Mouse (Mus musculus): ENCODE measurements at regions not wholly inside any gene's neighbourhood (a gene's known extent, or its start where the extent isn't known, plus 50 kb on each side); places are given as distances from the start of the nearest gene placed in this dataset.

DNA sequence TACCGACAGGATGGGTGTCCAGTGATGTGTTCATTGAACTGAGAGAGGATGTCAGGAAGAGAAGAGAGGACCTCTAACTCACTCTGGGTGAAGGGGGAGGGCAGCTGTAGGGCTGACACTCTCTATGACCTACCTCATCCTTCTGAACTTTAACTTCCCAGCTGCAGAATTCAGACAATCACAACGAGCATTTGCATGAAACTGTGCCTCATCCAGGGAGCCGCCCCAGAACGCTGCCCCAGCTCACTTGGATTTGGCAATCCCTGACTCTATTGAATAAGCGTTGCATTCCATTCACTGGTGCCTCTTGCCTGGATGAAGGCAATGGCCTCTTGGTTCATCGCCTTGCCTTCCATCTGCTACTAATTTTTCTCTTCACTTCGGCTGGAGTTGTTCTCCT, 223.9 kb upstream of the Gm12728 start:
- no peak for DNase-seq

DNA sequence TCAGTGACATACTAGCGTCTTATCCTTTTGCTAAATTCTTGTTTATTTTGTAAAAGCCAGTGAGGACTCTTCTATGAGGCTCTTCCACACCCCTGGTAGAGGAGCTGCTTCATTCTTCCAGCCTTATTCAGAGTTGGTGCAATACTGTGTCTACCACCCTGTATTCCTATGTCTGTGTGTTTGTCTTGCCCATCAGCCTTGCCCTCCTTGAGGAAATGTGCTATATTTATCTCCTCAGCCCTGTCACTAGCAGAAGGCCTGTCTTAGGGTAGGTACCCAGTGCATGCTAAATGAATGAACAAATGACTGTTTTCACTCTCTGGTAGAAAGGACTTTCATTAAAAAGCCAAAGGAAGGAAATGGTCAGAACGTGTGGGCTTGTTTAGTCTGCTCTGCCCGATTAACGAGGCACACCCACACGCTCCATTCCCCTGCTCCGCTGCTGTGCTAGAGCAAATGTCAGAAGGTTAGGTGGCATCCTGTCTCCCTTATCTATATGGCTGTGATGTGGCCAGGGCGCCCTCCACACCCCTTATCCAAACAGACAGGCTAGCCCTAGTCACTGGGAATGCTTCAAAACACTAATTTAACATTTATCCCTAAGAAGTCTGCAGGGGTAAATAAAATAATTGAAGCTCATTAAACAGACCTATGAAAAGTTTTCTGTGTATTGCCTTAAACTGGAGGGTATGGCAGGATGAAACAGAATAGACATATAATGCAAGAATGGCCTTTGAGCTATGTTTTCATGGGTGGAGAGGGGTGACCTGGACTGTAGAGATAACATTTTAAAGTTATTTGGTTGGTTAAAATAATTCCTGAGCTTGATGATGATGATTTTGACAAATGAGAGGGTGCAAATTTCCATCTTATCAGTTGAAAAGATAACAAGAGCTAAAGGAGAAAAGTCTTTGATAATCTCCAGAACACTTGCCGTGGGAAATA, 222.9 kb upstream of the Gm12728 start:
- DNase-seq: no peak

DNA sequence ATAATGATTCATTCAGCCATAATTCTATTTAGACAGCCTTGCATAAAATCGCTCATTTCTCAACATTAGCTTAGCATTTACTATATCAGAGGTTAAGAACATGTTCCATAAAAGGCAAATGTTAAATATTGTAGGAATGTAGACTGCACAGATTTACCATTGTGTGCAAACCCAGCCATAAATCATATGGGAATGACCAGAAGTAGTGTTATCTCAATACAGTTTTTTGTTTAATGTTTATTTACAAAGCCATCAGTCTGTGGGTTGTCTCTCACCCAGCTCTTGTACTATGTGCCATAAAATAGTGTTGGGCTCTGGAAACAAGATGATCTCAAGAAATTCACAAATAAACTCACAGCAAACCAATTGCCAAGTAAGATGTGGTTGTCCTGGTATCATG, 220.0 kb upstream of the Gm12728 start:
- DNase-seq: no peak

DNA sequence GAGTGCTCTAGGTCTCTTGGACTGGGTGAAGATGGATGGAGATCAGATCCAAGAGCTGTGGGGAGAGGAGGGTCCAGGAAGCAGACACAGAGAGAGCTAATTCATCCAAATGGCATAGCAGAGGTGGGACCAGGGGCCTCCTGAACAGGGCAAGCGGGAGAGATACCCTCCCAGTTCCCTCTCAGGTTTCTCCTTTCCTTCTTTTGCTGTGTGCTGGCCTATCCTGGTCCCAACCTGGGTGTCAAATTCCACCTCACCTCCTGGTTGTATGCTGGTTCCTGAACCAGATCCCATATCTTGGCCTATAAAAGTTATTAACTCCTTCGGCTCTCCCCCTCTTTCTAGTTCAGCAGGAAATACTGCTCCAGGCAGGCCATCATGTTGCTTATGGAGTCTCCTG, 214.1 kb upstream of the Gm12728 start:
- no peak for DNase-seq

DNA sequence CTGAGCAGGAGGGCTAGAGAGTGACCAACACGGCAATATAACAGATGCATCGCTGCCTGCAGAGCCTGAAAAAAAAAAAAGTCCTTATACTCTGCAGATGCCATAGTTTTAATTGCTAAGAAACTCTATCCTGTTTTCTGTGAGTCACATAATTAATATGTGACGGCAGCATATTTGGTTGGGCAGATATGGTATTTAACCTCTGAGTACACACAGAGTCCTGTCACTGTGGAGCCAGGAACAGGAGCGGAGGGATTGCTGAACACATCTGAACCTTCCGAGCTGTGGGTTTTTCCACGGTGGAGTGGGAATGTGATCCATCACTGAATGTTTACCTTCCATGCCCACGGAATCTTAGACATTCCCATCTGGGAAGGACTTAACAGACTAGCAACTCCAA, 208.7 kb upstream of the Gm12728 start:
- no peak for DNase-seq

DNA sequence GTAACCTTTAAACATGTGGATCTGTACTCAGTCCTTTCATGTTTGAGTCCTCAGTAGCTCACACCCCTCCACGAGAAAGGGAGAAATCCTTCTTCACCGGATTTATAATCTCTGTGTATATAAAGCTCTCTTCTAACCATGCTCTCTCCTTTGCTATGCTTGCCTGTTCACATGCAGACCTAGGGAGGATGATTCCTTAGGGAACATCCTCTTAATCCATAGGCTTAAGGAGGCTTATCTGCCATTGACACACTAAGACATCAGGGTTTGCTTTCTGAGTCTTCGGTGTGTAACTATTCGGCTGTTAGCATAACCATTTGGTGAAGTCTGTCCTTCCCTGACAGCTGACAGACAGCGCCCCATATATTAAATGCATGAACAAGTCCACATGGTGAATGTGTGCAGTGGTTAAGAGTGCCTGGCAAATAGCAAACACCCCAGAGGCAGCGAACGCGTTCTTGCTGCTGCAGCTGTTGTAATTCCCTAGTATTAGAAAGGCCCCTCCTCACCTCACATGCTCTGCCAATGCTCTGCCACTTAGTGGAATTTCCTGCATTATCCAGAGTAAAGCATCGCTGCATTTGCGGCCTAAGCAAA, 205.2 kb upstream of the Gm12728 start:
- DNase-seq: no peak

DNA sequence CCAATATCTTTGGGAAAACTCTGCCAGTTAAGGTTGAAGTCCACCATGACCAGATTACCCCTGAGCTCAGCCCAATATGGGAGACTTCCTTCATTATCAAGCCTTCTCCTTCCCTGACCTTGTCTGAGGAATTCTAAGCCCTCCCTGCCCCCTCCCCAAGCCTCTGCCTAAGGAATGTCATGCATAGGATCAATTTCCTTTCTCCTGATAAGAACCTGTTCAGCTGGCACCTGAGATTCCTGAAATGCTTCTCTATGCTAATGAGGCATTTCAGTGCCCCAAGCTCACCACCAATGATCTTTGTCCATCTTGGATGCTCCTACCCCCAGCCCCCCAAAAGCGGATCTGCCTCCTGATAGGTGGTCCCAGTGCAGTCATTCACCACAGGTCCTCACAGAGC, 186.0 kb upstream of the Gm12728 start:
- DNase-seq: no peak

DNA sequence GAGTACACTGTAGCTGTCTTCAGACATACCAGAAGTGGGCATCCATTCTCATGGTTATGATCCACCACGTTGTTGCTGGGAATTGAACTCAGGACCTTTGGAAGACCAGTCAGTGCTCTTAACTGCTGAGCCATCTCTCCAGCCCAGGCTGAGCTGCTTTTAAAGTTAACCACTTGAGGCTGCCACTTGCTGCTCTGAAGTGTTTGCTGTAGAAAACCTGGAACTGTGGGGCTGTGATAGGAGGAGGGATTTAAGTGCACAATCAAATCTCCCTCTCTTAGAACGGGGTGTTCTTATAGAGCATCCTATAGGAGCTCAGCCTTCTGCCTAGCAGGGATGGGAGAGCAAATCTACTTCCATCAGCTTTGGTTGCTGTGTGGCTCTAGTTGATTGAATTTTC, 185.1 kb upstream of the Gm12728 start:
- DNase-seq: no peak

DNA sequence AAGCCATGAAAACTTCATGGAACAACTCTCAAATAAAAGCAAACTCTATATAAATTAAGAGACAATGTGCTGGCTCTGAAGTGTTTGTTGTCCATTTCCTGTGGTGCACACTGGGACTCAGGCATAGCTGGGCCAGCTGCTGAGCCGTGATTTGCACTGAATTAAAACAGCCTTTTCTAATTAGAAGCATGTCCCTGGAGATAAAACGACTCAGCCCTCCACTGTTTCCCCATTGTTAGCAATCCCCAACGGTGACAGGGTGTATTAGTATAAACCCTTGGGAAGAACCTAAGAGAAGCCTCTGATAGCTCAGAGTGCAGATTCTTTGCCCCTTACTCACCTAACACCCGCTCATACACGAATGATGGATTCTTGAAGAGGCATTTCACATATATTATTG, 182.9 kb upstream of the Gm12728 start:
- no peak for DNase-seq

DNA sequence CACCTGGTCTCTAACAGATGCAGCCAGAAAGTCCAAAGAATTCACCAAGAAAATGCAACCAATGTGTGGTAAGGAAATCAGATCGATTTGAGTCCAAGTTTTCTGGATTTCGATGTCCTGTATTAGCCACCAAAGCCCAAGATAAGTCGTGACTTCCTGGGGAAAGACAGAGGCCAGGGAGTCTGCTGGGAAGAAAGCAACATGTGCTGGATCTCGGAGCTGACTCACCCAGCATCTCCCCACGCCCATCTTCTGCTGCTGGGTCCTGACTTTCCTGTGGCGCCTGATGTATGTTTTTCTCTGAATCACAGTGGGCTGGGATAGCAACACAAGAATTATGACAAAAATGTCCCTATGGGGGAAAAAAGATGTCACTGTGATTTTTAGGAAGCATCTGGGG, 178.8 kb upstream of the Gm12728 start:
- no peak for DNase-seq

DNA sequence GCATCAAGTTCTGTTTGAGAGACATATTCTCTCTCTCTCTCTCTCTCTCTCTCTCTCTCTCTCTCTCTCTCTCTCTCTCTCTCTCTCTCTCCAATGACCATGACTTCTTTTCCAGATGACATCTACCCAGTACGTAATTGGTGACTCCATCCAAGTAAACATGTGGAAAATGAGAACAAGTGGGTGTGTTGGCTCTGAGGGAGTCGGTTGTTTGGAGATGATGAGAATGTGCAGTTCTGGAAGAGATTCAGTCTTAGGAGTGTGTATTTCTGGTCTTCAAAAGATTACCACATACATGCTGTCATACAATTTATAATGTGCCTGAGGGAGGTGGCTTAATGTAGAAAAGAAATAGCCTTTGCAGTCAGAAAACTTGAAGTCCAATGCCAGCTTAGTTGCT, 175.3 kb upstream of the Gm12728 start:
- DNase-seq: no peak

DNA sequence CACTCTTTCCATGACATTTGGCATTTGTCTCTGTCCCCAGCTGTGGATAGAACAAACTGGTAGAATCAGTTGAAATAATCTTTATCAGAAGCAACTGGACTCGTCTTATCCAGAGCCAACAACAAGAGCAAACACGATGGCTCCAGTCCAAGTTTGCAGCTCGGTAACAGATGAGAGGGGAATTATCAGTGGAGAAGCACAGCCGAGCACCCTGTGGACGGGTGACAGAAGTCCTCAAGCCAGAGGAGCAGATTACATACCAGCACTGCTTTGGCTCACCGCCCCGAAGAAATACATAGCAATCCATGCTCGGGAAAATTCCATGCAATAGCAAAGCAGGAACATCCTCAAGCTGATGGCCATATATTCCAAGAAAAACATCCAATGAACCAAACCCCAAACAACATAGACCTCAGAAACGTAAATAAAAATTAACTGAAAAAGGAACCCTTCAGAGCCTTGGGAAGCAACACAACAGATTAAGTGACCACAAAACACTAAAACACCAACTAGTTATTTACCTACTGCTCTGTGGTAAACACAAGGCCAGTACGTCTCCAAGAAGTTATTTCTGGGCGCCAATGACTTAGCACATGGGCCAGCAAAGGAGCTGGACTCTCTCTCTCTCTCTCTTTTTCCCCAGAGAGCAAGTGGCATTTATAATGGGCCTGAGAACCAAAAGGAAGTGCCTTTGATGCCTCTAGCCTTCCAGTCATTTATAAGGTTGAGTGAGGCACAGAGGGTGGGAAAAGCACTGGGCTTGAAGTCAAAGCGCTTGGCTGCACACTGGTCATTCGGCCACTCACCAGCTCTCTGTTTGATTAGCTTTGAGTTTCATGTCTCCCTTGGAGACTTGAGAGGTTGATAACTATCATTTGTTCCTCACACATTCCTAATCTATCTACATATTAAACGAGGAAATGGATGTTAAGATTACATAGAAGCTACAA, 163.0 kb upstream of the Gm12728 start:
- no peak for DNase-seq

DNA sequence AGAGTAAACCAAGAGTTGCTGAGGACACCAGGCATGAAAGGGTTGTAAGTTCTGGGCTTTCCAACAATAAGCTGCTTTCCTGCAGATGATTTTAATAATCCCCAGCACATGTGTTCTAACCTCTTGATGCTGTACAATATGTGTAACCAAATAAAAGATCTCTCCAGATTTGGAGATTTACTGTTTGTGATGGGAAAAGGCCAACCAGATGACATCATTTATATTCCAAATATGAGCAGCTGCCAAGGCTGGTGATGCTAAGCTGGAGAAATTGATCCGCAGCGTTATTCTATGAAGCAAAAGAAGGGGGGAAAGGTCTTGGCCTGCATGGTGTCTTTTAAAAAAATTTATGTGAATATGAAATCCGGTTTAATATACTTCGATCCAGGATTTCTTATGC, 160.1 kb upstream of the Gm12728 start:
- no peak for DNase-seq

DNA sequence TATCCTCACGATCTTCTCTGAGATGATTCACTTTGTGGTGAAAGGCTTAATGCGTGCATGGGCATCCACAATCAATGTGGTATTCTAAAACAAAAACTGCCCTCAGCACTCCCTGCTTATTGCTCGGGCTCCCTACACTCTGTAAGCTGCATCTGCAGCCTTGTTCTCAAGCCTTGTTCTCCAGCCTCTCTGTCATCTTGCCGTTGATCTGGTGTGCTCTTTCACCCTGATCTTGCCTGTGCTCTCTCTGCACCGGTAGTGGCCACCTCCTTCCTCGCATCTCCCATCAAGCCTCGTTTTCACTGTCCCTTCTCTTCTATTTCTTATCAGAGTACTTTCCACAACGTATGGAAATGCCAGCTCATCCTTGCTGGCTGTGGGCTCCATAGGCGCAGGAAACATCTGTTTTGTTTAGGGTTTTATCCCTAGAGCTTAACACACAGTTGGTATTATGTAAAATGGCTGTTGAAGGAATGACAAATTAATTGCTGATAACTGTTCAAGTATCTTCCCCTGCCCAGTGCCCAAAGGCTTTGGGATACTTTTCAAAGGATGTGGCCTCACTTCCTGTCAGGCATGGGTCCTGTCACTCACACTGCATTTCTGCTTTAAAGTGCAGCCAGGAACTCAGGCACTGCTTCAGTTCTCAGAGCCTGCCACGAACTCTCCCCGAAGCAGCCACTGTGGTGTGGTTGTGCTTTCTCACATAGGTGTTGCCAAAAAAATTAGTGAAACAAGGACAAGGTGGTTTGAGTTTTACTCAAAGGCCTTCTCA, 158.9 kb upstream of the Gm12728 start:
- no peak for DNase-seq

DNA sequence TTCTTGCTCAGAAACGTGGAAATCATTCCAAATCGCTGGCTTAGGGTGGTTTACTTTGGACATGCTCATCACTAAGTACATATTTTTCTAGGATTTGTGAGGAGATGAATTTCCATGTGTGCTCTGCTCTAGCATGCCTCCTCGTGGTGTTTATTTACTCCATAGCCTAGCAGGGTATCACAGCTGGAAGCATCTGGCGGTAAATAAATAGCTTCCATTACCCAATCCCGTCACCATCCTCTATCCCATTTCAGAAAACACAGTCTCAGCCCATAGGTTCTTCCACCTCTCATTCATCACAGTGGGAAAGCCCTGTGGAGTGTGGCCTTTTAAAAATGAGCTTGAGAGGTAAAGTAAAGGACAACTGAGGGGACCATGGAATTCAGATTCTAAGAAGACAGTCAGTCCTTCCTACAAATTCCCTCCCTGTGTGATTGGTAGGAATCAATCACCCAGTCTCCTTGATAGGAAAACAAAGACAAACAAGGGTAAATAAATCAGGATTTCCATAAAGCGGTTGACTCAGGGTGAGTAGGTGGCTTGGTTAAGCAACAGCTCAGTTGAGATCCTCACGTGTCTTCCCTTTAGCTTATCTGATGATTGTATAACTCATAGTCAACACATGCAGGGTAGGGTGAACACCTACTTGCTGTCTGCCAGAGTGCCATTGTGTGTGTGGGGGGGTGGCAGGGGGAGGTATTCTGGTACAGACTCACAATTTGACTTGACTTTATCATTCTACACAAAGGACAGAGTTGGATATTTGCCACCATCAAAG, 156.9 kb upstream of the Gm12728 start:
- no peak for DNase-seq

DNA sequence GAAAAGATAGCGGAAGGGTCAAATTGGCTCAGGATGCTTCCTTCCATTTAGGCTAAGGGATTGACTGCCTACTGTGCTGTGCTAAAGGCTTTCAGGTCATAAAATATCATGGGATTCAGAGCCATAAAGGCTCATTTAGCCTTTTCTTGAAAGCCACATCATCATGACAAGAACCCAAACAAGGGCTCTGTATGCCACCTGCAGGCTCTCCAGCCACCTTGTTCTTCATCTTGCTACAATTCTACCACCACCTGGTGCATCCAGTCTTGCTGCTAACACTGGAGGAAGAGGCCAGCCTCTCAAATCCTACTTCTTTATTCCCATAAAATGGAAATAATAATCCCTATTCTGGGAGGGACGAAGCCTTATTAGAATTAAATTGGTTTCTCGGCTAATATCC, 155.9 kb upstream of the Gm12728 start:
- no peak for DNase-seq

DNA sequence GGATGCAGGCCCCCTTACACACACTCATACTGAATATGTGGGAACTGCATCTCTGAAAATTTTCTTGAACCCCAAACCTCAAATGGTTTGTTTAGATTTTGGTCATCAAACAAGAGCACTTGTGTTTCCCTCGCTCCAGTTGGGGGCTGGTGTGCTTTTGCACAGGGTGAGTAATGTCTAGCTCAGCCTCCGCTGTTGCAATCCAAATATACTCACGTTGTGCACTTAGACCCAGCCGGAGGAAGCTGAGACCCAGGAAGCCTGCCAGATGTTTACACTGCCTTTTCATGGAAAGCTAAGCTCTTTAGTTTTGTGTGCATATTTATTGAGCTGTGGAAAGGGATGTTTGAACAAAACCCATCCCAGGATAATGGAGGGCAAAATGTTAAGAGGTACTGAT, 148.9 kb upstream of the Gm12728 start:
- no peak for DNase-seq

DNA sequence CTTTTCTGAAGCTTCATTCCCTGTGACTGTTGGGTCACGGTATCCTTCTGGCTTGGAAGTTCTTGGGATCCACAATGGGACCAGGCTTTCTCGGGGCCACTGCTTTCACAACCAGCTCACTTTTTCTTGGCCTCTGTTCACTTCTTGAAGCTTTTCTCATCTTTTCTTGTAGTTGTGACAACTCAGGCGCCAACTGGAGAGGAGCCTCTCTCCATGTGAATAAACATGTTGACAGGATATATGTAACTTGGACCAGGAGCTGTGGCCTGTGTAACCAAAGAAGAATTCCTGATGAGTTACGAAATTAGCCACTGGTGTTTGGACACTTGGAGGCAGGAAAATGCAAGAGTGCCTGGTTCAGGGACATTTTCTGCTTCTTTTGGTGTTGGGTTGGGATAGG, 148.1 kb upstream of the Gm12728 start:
- DNase-seq: no peak

DNA sequence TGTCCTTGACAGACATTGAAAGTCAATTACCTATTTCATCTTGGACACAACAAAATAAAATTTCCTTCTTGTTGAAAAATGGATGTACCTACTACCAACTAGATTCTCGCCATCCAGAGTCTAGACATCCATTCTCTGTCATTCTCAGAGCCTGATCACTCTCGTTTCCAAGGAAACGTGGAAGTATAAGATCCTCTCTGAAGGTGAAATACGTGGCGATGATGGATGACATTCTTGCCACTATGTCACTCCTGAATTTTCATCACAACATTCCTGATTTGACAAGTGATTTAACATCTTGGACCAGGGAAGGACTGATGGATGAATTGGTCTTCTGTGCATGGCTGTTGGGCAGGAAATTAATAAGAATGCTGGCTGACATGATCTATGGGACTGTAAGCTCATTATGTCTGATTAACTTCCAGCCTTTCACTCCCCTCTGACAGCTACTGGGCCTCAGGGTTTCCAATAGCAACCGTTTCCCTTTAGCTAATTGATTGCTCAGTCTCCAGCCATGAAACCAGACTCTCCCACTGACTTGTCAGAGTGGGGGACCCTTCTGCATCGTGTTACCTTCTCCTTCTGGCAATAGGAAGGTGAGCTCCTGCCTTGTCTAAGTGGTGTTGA, 140.7 kb upstream of the Gm12728 start:
- DNase-seq: no peak

DNA sequence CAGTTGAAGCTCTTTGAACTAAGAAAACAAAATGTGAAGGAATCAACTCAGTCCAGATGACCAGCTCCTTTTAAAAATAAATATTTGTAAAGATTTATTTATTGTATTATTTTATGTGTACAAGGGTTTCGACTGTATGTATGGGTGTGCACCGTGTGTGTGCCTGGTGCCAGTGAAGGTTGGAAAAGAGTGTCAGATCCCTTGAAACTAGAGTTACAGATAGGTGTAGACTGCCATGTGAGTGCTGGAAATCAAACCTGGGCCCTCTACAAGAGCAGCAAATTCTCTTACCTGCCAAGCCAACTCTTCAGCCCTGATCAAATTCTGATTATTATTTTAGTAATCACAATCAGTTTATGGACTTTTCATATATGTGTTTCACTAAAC, 140.2 kb upstream of the Gm12728 start:
- DNase-seq: no peak

DNA sequence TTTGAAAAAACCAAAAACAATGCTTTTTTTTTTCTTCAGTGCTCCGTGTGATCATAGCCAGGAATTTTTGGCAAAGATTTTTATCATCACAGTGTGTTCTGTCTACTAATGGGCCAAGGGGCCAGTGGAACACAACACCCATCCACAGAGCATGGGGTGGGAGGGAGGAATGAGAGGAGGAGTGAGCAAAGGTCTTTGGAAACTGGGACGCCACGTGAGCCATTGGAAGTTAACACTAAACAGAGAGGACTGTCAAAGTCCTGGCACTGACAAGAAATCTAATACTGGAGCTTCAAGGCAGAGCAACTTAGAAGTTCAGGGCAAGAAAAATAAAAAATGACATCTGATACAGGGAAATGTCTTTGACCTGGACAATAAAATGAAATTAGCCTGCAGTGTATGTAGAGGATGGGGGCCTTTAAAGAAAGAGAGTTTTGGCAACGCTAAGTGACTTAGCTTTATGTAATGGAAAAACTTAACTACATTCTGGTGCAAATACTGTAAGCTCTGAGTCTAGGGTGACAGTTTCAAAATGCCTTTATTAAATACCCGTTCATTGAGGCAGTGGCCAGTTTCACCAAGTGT, 133.5 kb upstream of the Gm12728 start:
- DNase-seq: no peak

Measured in thymus, postnatal 25 days (tissue).